Mouse (Mus musculus): ENCODE results near the gene Cd200.

DNA sequence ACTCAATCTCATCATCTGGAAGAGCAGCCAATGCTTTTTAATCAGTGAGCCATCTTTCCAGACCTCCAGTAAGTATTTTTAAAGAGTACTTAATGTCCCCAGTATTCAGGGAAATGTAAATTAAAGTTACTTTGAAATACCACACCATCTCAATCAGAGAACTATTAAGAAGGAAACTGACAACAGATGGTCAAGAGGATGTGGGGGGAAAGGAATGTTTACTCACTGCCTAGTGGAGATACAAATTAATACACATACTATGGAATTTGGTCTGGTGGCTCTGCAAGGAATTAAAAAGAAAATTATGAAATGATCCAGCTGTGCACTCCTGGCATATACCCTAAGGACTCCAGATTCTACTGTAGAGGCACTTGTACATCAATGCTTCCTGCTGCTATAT is 26.7 kb upstream of the Cd200 start:
- TF ChIP-seq CTCF (IDR thresholded peaks at IDR 0.05; ENCODE audit: borderline replicate concordance, insufficient read depth, low read length) (no peak), POLR2A (IDR thresholded peaks at IDR 0.05; ENCODE audit: low read depth, low read length) (no peak)
